Mouse (Mus musculus) forebrain, embryonic 15.5 days (tissue): ENCODE measurements around the gene Pex16. TPM values are rescaled to one million over a fixed set of nuclear protein-coding genes. Genes with fewer than 3 reads are reported as not detected.

Source experiments
- ATAC-seq: fragments of 200-750 bp; cut with Nextera tagmentation; replicated peaks from 2 replicates; pipeline ENCODE4 v1.8.0; 2017; ENCODE audit warnings: mild to moderate bottlenecking, moderate TSS enrichment, moderate library complexity
- H3K27ac ChIP-seq: fragments of 300-500 bp; sonication (generic); replicated peaks from 2 replicates; pipeline ENCODE4 v1.5.1; 2015; ENCODE audit warnings: mild to moderate bottlenecking, inconsistent platforms
- H3K27me3 ChIP-seq: fragments of 300-500 bp; sonication (generic); 2 replicates; pipeline ENCODE4 v1.6.1; 2015; ENCODE audit warnings: inconsistent platforms
- H3K36me3 ChIP-seq: fragments of 300-500 bp; sonication (generic); 2 replicates; pipeline ENCODE4 v1.6.1; 2015; ENCODE audit warnings: mild to moderate bottlenecking, inconsistent platforms
- H3K4me1 ChIP-seq: fragments of 300-500 bp; sonication (generic); 2 replicates; pipeline ENCODE4 v1.6.1; 2015; ENCODE audit warnings: inconsistent platforms
- H3K4me2 ChIP-seq: fragments of 300-500 bp; sonication (generic); replicated peaks from 2 replicates; pipeline ENCODE4 v1.6.1; 2015; ENCODE audit warnings: mild to moderate bottlenecking, inconsistent platforms
- H3K4me3 ChIP-seq: fragments of 300-500 bp; sonication (generic); 2 replicates; pipeline ENCODE4 v1.5.1; 2015; ENCODE audit warnings: mild to moderate bottlenecking, inconsistent platforms
- H3K9ac ChIP-seq: fragments of 300-500 bp; sonication (generic); replicated peaks from 2 replicates; pipeline ENCODE4 v1.6.1; 2015; ENCODE audit warnings: mild to moderate bottlenecking, inconsistent platforms
- H3K9me3 ChIP-seq: fragments of 300-500 bp; sonication (generic); 2 replicates; pipeline ENCODE4 v1.6.1; 2016; ENCODE audit warnings: inconsistent platforms
- WGBS: fragments of 180-500 bp; shearing (Covaris S2); methylation state at CpG from one replicate; pipeline ENCODE4 v1.1.7; 2015; ENCODE audit warnings: mixed read lengths; 5-methylcytosine and 5-hydroxymethylcytosine counted together
- polyA plus RNA-seq: library from polyadenylated mRNA; unstranded; fragments of >200 nt; fragmentation: Nextera tagmentation; extraction: Ambion mirVana; gene quantifications from 2 replicates; pipeline ENCODE4 v1.2.1, GENCODE M21; 2015

Gene Pex16
- polyA plus RNA-seq = 36.8 and 41.2 TPM in 2 replicates

GRCm38 (mm10) chr2:92374514-92374913, at the start of gene Pex16, which contains the start of gene Large2:
TSS of gene Pex16 (plus strand) at chr2:92374676.
TSS of gene Large2 (minus strand) at chr2:92374869.
- ATAC-seq = peak; percentile 47
- Histone ChIP-seq H3K9ac (peak within 1 kb of the TSS; percentile 67), H3K27ac (peak within 1 kb of the TSS; percentile 86), H3K9me3 (no peaks in the 10 kb centered on the region), H3K4me3 (peak within 1 kb of the TSS; percentile 76), H3K4me1 (peaks cover 54% of the 10 kb centered on the region), H3K27me3 (peaks cover 7% of the 10 kb centered on the region; the same call in 1 of the 2 replicates), H3K36me3 (peaks cover 15% of the 10 kb centered on the region), H3K4me2 (peak within 1 kb of the TSS; percentile 90)
- 5% methylated on average over 16 of the region's 16 CpGs for WGBS

- ATAC-seq = no peak
- WGBS = 94% methylated on average over 7 of the region's 7 CpGs
- peaks cover 43% of the 10 kb centered on the region for H3K36me3 ChIP-seq
Measured at GRCm38 (mm10) chr2:92325676-92326075, 48.8 kb upstream of the Pex16 start.

GRCm38 (mm10) chr2:92326221-92326620, 48.3 kb upstream of the Pex16 start:
- peaks cover 43% of the 10 kb centered on the region for H3K36me3 ChIP-seq
- 95% methylated on average over 1 of the region's 1 CpGs for WGBS
- H3K9me3 ChIP-seq = no peaks in the 10 kb centered on the region

More at GRCm38 (mm10) chr2:92325676-92326075, 48.8 kb upstream of the Pex16 start:
- Histone ChIP-seq H3K27ac (no peak overlapping the region), H3K9me3 (no peaks in the 10 kb centered on the region), H3K4me1 (no peaks in the 10 kb centered on the region), H3K27me3 (no peaks in the 10 kb centered on the region), H3K9ac (no peak overlapping the region), H3K4me2 (no peak overlapping the region), H3K4me3 (no peak overlapping the region)

GRCm38 (mm10) chr2:92327601-92328000, 46.9 kb upstream of the Pex16 start:
- no peak for ATAC-seq
- H3K27ac ChIP-seq = no peak overlapping the region
- WGBS = 94% methylated on average over 4 of the region's 4 CpGs
- peaks cover 42% of the 10 kb centered on the region for H3K36me3 ChIP-seq
- no peak overlapping the region for H3K4me2 ChIP-seq
- H3K4me3 ChIP-seq = no peak overlapping the region
- H3K4me1 ChIP-seq = no peaks in the 10 kb centered on the region
- no peaks in the 10 kb centered on the region for H3K27me3 ChIP-seq
- H3K9me3 ChIP-seq = no peaks in the 10 kb centered on the region
- H3K9ac ChIP-seq = no peak overlapping the region

More at GRCm38 (mm10) chr2:92326221-92326620, 48.3 kb upstream of the Pex16 start:
- Histone ChIP-seq H3K4me1 (no peaks in the 10 kb centered on the region), H3K27ac (no peak overlapping the region), H3K4me3 (no peak overlapping the region), H3K4me2 (no peak overlapping the region), H3K9ac (no peak overlapping the region), H3K27me3 (no peaks in the 10 kb centered on the region)
- ATAC-seq = no peak

- Histone ChIP-seq H3K9me3 (no peaks in the 10 kb centered on the region), H3K4me2 (no peak overlapping the region)
- WGBS = 92% methylated on average over 8 of the region's 8 CpGs
Measured at GRCm38 (mm10) chr2:92328206-92328605, 46.3 kb upstream of the Pex16 start.

GRCm38 (mm10) chr2:92330840-92331239, 43.6 kb upstream of the Pex16 start:
- Histone ChIP-seq H3K27ac (no peak overlapping the region), H3K4me1 (no peaks in the 10 kb centered on the region), H3K27me3 (no peaks in the 10 kb centered on the region), H3K9me3 (no peaks in the 10 kb centered on the region), H3K4me3 (no peak overlapping the region), H3K4me2 (no peak overlapping the region), H3K9ac (no peak overlapping the region), H3K36me3 (peaks cover 45% of the 10 kb centered on the region)
- no peak for ATAC-seq
- 57% methylated on average over 2 of the region's 2 CpGs for WGBS

More at GRCm38 (mm10) chr2:92328206-92328605, 46.3 kb upstream of the Pex16 start:
- H3K9ac ChIP-seq = no peak overlapping the region
- no peak for ATAC-seq
- H3K27ac ChIP-seq = no peak overlapping the region
- no peaks in the 10 kb centered on the region for H3K4me1 ChIP-seq
- H3K36me3 ChIP-seq = peaks cover 43% of the 10 kb centered on the region
- H3K27me3 ChIP-seq = no peaks in the 10 kb centered on the region
- H3K4me3 ChIP-seq = no peak overlapping the region

- no peak overlapping the region for H3K9ac ChIP-seq
- no peaks in the 10 kb centered on the region for H3K27me3 ChIP-seq
- H3K36me3 ChIP-seq = peaks cover 45% of the 10 kb centered on the region
- H3K4me1 ChIP-seq = no peaks in the 10 kb centered on the region
- WGBS = 67% methylated on average over 2 of the region's 2 CpGs
- no peak overlapping the region for H3K27ac ChIP-seq
- ATAC-seq = no peak
- no peak overlapping the region for H3K4me2 ChIP-seq
- no peak overlapping the region for H3K4me3 ChIP-seq
- no peaks in the 10 kb centered on the region for H3K9me3 ChIP-seq
Measured at GRCm38 (mm10) chr2:92331410-92331809, 43.1 kb upstream of the Pex16 start.

- no peak for ATAC-seq
- H3K4me3 ChIP-seq = no peak overlapping the region
- no peak overlapping the region for H3K27ac ChIP-seq
- no peaks in the 10 kb centered on the region for H3K27me3 ChIP-seq
- H3K4me1 ChIP-seq = no peaks in the 10 kb centered on the region
- 93% methylated on average over 2 of the region's 2 CpGs for WGBS
- H3K36me3 ChIP-seq = peaks cover 43% of the 10 kb centered on the region
- no peak overlapping the region for H3K9ac ChIP-seq
- H3K4me2 ChIP-seq = no peak overlapping the region
- H3K9me3 ChIP-seq = no peaks in the 10 kb centered on the region
Measured at GRCm38 (mm10) chr2:92331871-92332270, 42.6 kb upstream of the Pex16 start.

GRCm38 (mm10) chr2:92342418-92342817, 32.1 kb upstream of the Pex16 start:
- no peaks in the 10 kb centered on the region for H3K4me1 ChIP-seq
- H3K9ac ChIP-seq = no peak overlapping the region
- H3K4me2 ChIP-seq = no peak overlapping the region
- H3K27ac ChIP-seq = no peak overlapping the region
- H3K9me3 ChIP-seq = no peaks in the 10 kb centered on the region
- ATAC-seq = no peak
- H3K4me3 ChIP-seq = no peak overlapping the region
- peaks cover 30% of the 10 kb centered on the region for H3K36me3 ChIP-seq
- no peaks in the 10 kb centered on the region for H3K27me3 ChIP-seq

GRCm38 (mm10) chr2:92347191-92347590, 27.3 kb upstream of the Pex16 start:
- Histone ChIP-seq H3K4me2 (no peak overlapping the region), H3K9ac (no peak overlapping the region), H3K4me3 (no peak overlapping the region), H3K36me3 (peaks cover 50% of the 10 kb centered on the region), H3K27me3 (no peaks in the 10 kb centered on the region), H3K4me1 (no peaks in the 10 kb centered on the region), H3K9me3 (no peaks in the 10 kb centered on the region), H3K27ac (no peak overlapping the region)
- 90% methylated on average over 2 of the region's 2 CpGs for WGBS
- no peak for ATAC-seq

GRCm38 (mm10) chr2:92349589-92350425, 24.7 kb upstream of the Pex16 start:
- 78% methylated on average over 6 of the region's 6 CpGs for WGBS
- Histone ChIP-seq H3K4me3 (no peak overlapping the region), H3K9me3 (no peaks in the 10 kb centered on the region), H3K4me2 (no peak overlapping the region), H3K27ac (no peak overlapping the region), H3K4me1 (no peaks in the 10 kb centered on the region), H3K36me3 (peaks cover 50% of the 10 kb centered on the region), H3K27me3 (no peaks in the 10 kb centered on the region), H3K9ac (no peak overlapping the region)
- no peak for ATAC-seq

GRCm38 (mm10) chr2:92350686-92351085, 23.8 kb upstream of the Pex16 start:
- H3K27me3 ChIP-seq = no peaks in the 10 kb centered on the region
- no peak overlapping the region for H3K9ac ChIP-seq
- H3K27ac ChIP-seq = no peak overlapping the region
- 87% methylated on average over 5 of the region's 5 CpGs for WGBS
- H3K36me3 ChIP-seq = peaks cover 47% of the 10 kb centered on the region
- no peaks in the 10 kb centered on the region for H3K9me3 ChIP-seq
- no peaks in the 10 kb centered on the region for H3K4me1 ChIP-seq
- no peak overlapping the region for H3K4me3 ChIP-seq
- no peak overlapping the region for H3K4me2 ChIP-seq
- no peak for ATAC-seq
